ENCODE assay signal across 9 mouse cellular contexts in the genomic region with DNA sequence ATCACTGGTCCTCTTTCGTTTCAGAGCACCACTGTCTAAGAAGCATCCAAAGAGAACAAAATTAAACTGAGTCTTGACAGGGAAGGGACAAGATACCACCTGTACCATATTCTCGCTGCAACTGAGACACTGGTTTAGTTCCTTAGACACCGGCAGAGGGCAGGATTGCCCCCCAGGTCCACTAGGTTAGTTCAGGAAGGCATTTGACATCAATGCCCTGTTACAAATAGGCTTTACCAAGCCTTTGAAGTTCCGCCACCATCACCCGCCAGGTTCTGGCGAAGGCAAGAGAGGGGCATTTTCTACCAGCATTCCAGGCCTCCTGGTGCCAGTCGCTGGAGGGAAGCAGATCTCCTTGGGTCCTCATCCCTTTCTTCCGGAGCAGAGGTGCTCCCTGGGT. TPM values are rescaled to one million over a fixed set of nuclear protein-coding genes. Genes with fewer than 3 reads are reported as not detected.
A peak's percentile ranks its signal among the peaks of the same experiment; 100 is the strongest.
DNase-seq lines count a peak whose midpoint lies in the region; ATAC-seq lines count a peak whose summit lies in the region.
"Had no signal": no experiment of that assay in that cellular context is flagged by ENCODE, and none has a peak within 500 bp of the region (broad histone marks: within the 10 kb centered on the region; RNA-seq: fewer than 3 reads in every experiment).

No protein-coding gene starts in this region.

- H3K27ac ChIP-seq in hindbrain, embryonic 10.5 days = no peak overlapping the region
- no peak overlapping the region for H3K27ac ChIP-seq in hindbrain, embryonic 11.5 days (ENCODE audit: low read depth, low read length)
- no peak overlapping the region for H3K27ac ChIP-seq in hindbrain, embryonic 13.5 days
- H3K27ac ChIP-seq in midbrain, embryonic 15.5 days = no peak overlapping the region
- H3K27ac ChIP-seq: liver, embryonic 15.5 days had no signal

- H3K9ac ChIP-seq in hindbrain, embryonic 11.5 days (ENCODE audit: low read depth, low read length) = no peak overlapping the region
- no peak overlapping the region for H3K9ac ChIP-seq in hindbrain, embryonic 13.5 days
- H3K9ac ChIP-seq in midbrain, embryonic 15.5 days = no peak overlapping the region
- H3K9ac ChIP-seq: liver, embryonic 15.5 days had no signal

- peaks cover 67% of the 10 kb centered on the region for H3K4me1 ChIP-seq in hindbrain, embryonic 10.5 days (replicated peaks)
- H3K4me1 ChIP-seq in hindbrain, embryonic 11.5 days (replicated peaks; ENCODE audit: control insufficient read depth, insufficient read depth, low read length) = peaks cover 2% of the 10 kb centered on the region; the same call in 1 of the 2 replicates
- peaks cover 21% of the 10 kb centered on the region for H3K4me1 ChIP-seq in hindbrain, embryonic 13.5 days (replicated peaks)
- peaks cover 13% of the 10 kb centered on the region; the same call in 1 of the 2 replicates for H3K4me1 ChIP-seq in midbrain, embryonic 15.5 days

- H3K4me3 ChIP-seq in hindbrain, embryonic 10.5 days = peak overlapping the region; percentile 42
- no peak overlapping the region for H3K4me3 ChIP-seq in hindbrain, embryonic 11.5 days (ENCODE audit: low read depth, low read length)
- 0 out of 2 replicates have a peak overlapping the region, but pooled peaks have one; percentile 28 for H3K4me3 ChIP-seq in hindbrain, embryonic 13.5 days
- H3K4me3 ChIP-seq in midbrain, embryonic 15.5 days = peak overlapping the region; percentile 15; the same call in 1 of the 2 replicates
- H3K4me3 ChIP-seq: liver, embryonic 15.5 days had no signal

- ATAC-seq in hindbrain, embryonic 11.5 days (ENCODE audit: low FRiP score) = no peak
- ATAC-seq in hindbrain, embryonic 13.5 days (ENCODE audit: low FRiP score) = no peak
- ATAC-seq in midbrain, embryonic 15.5 days (replicated peaks) = no peak
- ATAC-seq in CD4-positive, CD25-positive, alpha-beta regulatory T cell, adult 4 months = no peak

- no peaks in the 10 kb centered on the region for H3K9me3 ChIP-seq in hindbrain, embryonic 10.5 days
- no peaks in the 10 kb centered on the region for H3K9me3 ChIP-seq in hindbrain, embryonic 11.5 days (ENCODE audit: control insufficient read depth, low read length)
- H3K9me3 ChIP-seq in hindbrain, embryonic 13.5 days = no peaks in the 10 kb centered on the region
- H3K9me3 ChIP-seq in midbrain, embryonic 15.5 days = no peaks in the 10 kb centered on the region
- H3K9me3 ChIP-seq: liver, embryonic 15.5 days had no signal

- H3K36me3 ChIP-seq in hindbrain, embryonic 10.5 days = peaks cover 16% of the 10 kb centered on the region
- no peaks in the 10 kb centered on the region for H3K36me3 ChIP-seq in hindbrain, embryonic 11.5 days (ENCODE audit: control insufficient read depth, insufficient read depth, low read length)
- H3K36me3 ChIP-seq in hindbrain, embryonic 13.5 days = peaks cover 5% of the 10 kb centered on the region; the same call in 1 of the 2 replicates
- no peaks in the 10 kb centered on the region for H3K36me3 ChIP-seq in midbrain, embryonic 15.5 days (replicated peaks)
- H3K36me3 ChIP-seq: liver, embryonic 15.5 days had no signal

- peak; percentile 30 for DNase-seq in hindbrain, embryonic 10.5 days (ENCODE audit: low spot score)
- DNase-seq in hindbrain, embryonic 11.5 days (ENCODE audit: low spot score) = no peak
- DNase-seq in embryo, embryonic 10 days (ENCODE audit: low spot score) = peak; percentile 53
- no peak for DNase-seq in urinary bladder, adult 18-20 months (ENCODE audit: low spot score in 2 of 2)
- no peak for DNase-seq in lung, postnatal 14 days

- WGBS in hindbrain, embryonic 10.5 days = 10% methylated on average over 8 of the region's 8 CpGs
- 10% methylated on average over 8 of the region's 8 CpGs for WGBS in hindbrain, embryonic 11.5 days
- 9% methylated on average over 8 of the region's 8 CpGs for WGBS in hindbrain, embryonic 13.5 days
- WGBS in midbrain, embryonic 15.5 days = 14% methylated on average over 8 of the region's 8 CpGs

- peaks cover 39% of the 10 kb centered on the region for H3K27me3 ChIP-seq in hindbrain, embryonic 10.5 days (ENCODE audit: insufficient read depth, poor library complexity, severe bottlenecking)
- peaks cover 7% of the 10 kb centered on the region; the same call in 1 of the 2 replicates for H3K27me3 ChIP-seq in hindbrain, embryonic 11.5 days (ENCODE audit: control insufficient read depth, insufficient read depth, low read length)
- peaks cover 29% of the 10 kb centered on the region for H3K27me3 ChIP-seq in hindbrain, embryonic 13.5 days
- H3K27me3 ChIP-seq in midbrain, embryonic 15.5 days (replicated peaks) = peaks cover 10% of the 10 kb centered on the region

- H3K4me2 ChIP-seq in hindbrain, embryonic 11.5 days (replicated peaks; ENCODE audit: low read depth, low read length) = no peak overlapping the region
- H3K4me2 ChIP-seq in hindbrain, embryonic 13.5 days = peak overlapping the region; percentile 51
- peak overlapping the region; percentile 35 for H3K4me2 ChIP-seq in midbrain, embryonic 15.5 days

RNA-seq across cellular contexts. Expression of a gene that starts 0.9 kb away (rescaled TPM):
- polyA plus RNA-seq in hindbrain, embryonic 10.5 days (2016; fragmentation: Nextera tagmentation; extraction: Ambion mirVana) = 2.3 and 2.9 TPM in 2 replicates
- polyA plus RNA-seq in hindbrain, embryonic 11.5 days (2014; fragmentation: Nextera tagmentation; extraction: Ambion mirVana) = 2.6 and 2.7 TPM in 2 replicates
- 1.6 and 2.2 TPM in 2 replicates for polyA plus RNA-seq in hindbrain, embryonic 13.5 days (2015; fragmentation: Nextera tagmentation; extraction: Ambion mirVana)
- 1.6 and 2.0 TPM in 2 replicates for polyA plus RNA-seq in midbrain, embryonic 15.5 days (2015; fragmentation: Nextera tagmentation; extraction: Ambion mirVana)
- polyA plus RNA-seq in CD4-positive, CD25-positive, alpha-beta regulatory T cell, adult 4 months (2017; shearing (Covaris generic)) = not detected

RNA-seq across cellular contexts. Expression of a gene that starts 19.0 kb away (rescaled TPM):
- 98.3 and 105 TPM in 2 replicates for polyA plus RNA-seq in hindbrain, embryonic 10.5 days (2016; fragmentation: Nextera tagmentation; extraction: Ambion mirVana)
- 73.4 and 75.1 TPM in 2 replicates for polyA plus RNA-seq in hindbrain, embryonic 11.5 days (2014; fragmentation: Nextera tagmentation; extraction: Ambion mirVana)
- polyA plus RNA-seq in hindbrain, embryonic 13.5 days (2015; fragmentation: Nextera tagmentation; extraction: Ambion mirVana) = 86.5 and 97.8 TPM in 2 replicates
- 113 and 150 TPM in 2 replicates for polyA plus RNA-seq in midbrain, embryonic 15.5 days (2015; fragmentation: Nextera tagmentation; extraction: Ambion mirVana)
- 10 to 100 TPM; 17.4 to 29.5 TPM for polyA plus RNA-seq in CD4-positive, CD25-positive, alpha-beta regulatory T cell, adult 4 months (2017; shearing (Covaris generic))

Comparison
In these comparisons a context has a peak if more than half of its experiments do, and no peak if none do; other contexts are left out.
1. DNase-seq: peak in hindbrain, embryonic 10.5 days (single experiment) and embryo, embryonic 10 days (single experiment); none in hindbrain, embryonic 11.5 days (single experiment), urinary bladder, adult 18-20 months (0 of 2) and lung, postnatal 14 days (single experiment).